Mouse (Mus musculus) midbrain, embryonic 14.5 days (tissue): ENCODE data around the gene Atf7ip. TPM values are rescaled to one million over a fixed set of nuclear protein-coding genes. Genes with fewer than 3 reads are reported as not detected.
"Not testable (repeated sequence)": the region's sequence is repeated elsewhere in the genome, so short reads cannot be mapped to it uniquely, and the experiment has no call there.

Experiments
- ATAC-seq: fragments of 200-750 bp; cut with Nextera tagmentation; 2 replicates; pipeline ENCODE4 v1.8.0; 2017; ENCODE audit warnings: moderate number of reproducible peaks, moderate library complexity; ENCODE audit not compliant: low FRiP score, low TSS enrichment
- DNase-seq: peaks from one replicate; pipeline ENCODE4 v3.0.0-alpha.2; 2015
- H3K27ac ChIP-seq: fragments of 300-500 bp; sonication (generic); replicated peaks from 2 replicates; pipeline ENCODE4 v1.5.1; 2014; ENCODE audit warnings: mild to moderate bottlenecking, low read depth, low read length, moderate library complexity
- H3K27me3 ChIP-seq: fragments of 300-500 bp; sonication (generic); 2 replicates; pipeline ENCODE4 v1.6.1; 2014; ENCODE audit warnings: low read length, control low read depth, mixed read lengths; ENCODE audit not compliant: control insufficient read depth, insufficient read depth
- H3K36me3 ChIP-seq: fragments of 300-500 bp; sonication (generic); 2 replicates; pipeline ENCODE4 v1.6.1; 2014; ENCODE audit warnings: low read length, control low read depth; ENCODE audit not compliant: control insufficient read depth, insufficient read depth
- H3K4me1 ChIP-seq: fragments of 300-500 bp; sonication (generic); 2 replicates; pipeline ENCODE4 v1.6.1; 2014; ENCODE audit warnings: mild to moderate bottlenecking, antibody characterized with exemption, low read length, control low read depth; ENCODE audit not compliant: control insufficient read depth, insufficient read depth
- H3K4me2 ChIP-seq: fragments of 300-500 bp; sonication (generic); 2 replicates; pipeline ENCODE4 v1.6.1; 2014; ENCODE audit warnings: mild to moderate bottlenecking, low read length, moderate library complexity
- H3K4me3 ChIP-seq: fragments of 300-500 bp; sonication (generic); replicated peaks from 2 replicates; pipeline ENCODE4 v1.5.1; 2014; ENCODE audit warnings: low read depth, low read length
- H3K9ac ChIP-seq: fragments of 300-500 bp; sonication (generic); replicated peaks from 2 replicates; pipeline ENCODE4 v1.6.1; 2014; ENCODE audit warnings: mild to moderate bottlenecking, low read length, moderate library complexity
- H3K9me3 ChIP-seq: fragments of 300-500 bp; sonication (generic); 2 replicates; pipeline ENCODE4 v1.6.1; 2016; ENCODE audit warnings: low read length, control low read depth, mixed read lengths; ENCODE audit not compliant: control insufficient read depth
- WGBS: fragments of 180-500 bp; shearing (Covaris S2); extraction: QIAGEN DNeasy Blood & Tissue Kit; methylation state at CpG from one replicate; pipeline ENCODE4 v1.1.7; 2014; 5-methylcytosine and 5-hydroxymethylcytosine counted together
- polyA plus RNA-seq: library from polyadenylated mRNA; unstranded; fragments of >200 nt; fragmentation: Nextera tagmentation; extraction: Ambion mirVana; gene quantifications from 2 replicates; pipeline ENCODE4 v1.2.1, GENCODE M21; 2014

Gene Atf7ip
- 49.8 and 57.9 TPM in 2 replicates for polyA plus RNA-seq

- H3K27ac ChIP-seq, H3K4me2 ChIP-seq, H3K36me3 ChIP-seq, H3K4me1 ChIP-seq, H3K27me3 ChIP-seq, ATAC-seq, H3K9ac ChIP-seq, DNase-seq, H3K4me3 ChIP-seq, H3K9me3 ChIP-seq: not testable (repeated sequence)
- WGBS = 90% methylated on average over 2 of the region's 3 CpGs
Observed at GRCm38 (mm10) chr6:136505867-136506266, at the start of gene Atf7ip. Gene Atf7ip (plus strand): TSS chr6:136506167.

- DNase-seq = no peak
- WGBS = 98% methylated on average over 1 of the region's 1 CpGs
Observed at GRCm38 (mm10) chr6:136456302-136456701, 49.7 kb upstream of the Atf7ip start.

GRCm38 (mm10) chr6:136459156-136459555 lies 46.8 kb upstream of the Atf7ip start:
- H3K4me1 ChIP-seq = no peaks in the 10 kb centered on the region
- H3K27ac ChIP-seq = no peak overlapping the region
- H3K9ac ChIP-seq = no peak overlapping the region
- H3K4me2 ChIP-seq = no peak overlapping the region
- no peaks in the 10 kb centered on the region for H3K36me3 ChIP-seq
- WGBS = 92% methylated on average over 7 of the region's 7 CpGs
- H3K4me3 ChIP-seq = no peak overlapping the region
- no peaks in the 10 kb centered on the region for H3K27me3 ChIP-seq
- ATAC-seq (no peak), DNase-seq (no peak)
- H3K9me3 ChIP-seq = no peaks in the 10 kb centered on the region

More at GRCm38 (mm10) chr6:136456302-136456701, 49.7 kb upstream of the Atf7ip start:
- H3K27ac ChIP-seq = no peak overlapping the region
- H3K27me3 ChIP-seq = no peaks in the 10 kb centered on the region
- H3K9ac ChIP-seq = no peak overlapping the region
- H3K9me3 ChIP-seq = no peaks in the 10 kb centered on the region
- no peak overlapping the region for H3K4me2 ChIP-seq
- no peaks in the 10 kb centered on the region for H3K36me3 ChIP-seq
- ATAC-seq = no peak
- no peak overlapping the region for H3K4me3 ChIP-seq
- H3K4me1 ChIP-seq = no peaks in the 10 kb centered on the region

DNA sequence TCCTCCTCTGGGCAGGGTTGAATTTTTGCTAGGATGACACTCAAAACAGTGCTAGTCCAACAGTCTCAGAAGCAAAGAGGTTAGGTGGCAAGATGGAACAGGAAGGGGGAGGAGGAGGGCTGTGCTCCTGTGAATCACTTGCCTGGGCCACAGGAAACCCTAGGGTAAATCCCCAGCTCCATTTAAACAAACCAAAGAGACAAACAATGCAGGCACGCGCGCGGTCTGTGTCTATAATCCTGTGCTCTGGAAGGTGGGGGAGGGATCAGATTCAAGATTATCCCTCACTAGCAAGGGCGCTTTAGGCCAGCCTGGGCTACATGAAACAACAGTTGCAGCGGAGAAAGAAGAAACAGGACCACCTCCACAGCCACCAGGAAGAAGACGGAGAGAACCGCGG lies 42.5 kb upstream of the Atf7ip start:
- WGBS = 37% methylated on average over 9 of the region's 9 CpGs
- no peak overlapping the region for H3K27ac ChIP-seq
- no peak overlapping the region for H3K9ac ChIP-seq
- H3K27me3 ChIP-seq = no peaks in the 10 kb centered on the region
- no peak overlapping the region for H3K4me3 ChIP-seq
- 0 out of 2 replicates have a peak, but pooled peaks cover 3% of the 10 kb centered on the region for H3K4me1 ChIP-seq
- no peaks in the 10 kb centered on the region for H3K9me3 ChIP-seq
- H3K36me3 ChIP-seq = no peaks in the 10 kb centered on the region
- no peak overlapping the region for H3K4me2 ChIP-seq
- ATAC-seq = no peak
- peak; percentile 30 for DNase-seq

- WGBS = 76% methylated on average over 12 of the region's 12 CpGs
- DNase-seq = no peak
Observed at GRCm38 (mm10) chr6:136464121-136464621, 41.8 kb upstream of the Atf7ip start.

DNA sequence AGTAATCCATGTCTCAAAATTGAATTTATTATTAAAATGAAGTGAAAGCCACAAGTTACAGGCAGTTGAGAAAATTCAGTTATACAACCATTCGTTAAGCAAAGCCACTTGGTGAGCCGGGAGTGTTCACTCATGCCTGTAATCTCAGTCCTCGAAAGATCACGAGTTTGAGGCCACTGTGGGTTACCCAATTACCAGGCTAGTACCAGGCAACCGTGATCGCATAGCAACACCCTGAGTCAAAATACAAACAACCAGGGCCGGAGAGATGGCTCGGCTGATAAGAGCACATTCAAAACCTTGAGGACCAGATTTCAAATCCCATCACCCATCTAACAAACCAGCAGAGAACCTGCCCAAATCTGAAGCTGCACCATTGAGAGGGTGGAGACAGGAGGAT lies 40.9 kb upstream of the Atf7ip start:
- H3K4me2 ChIP-seq = no peak overlapping the region
- 86% methylated on average over 8 of the region's 8 CpGs for WGBS
- DNase-seq = no peak
- no peak overlapping the region for H3K27ac ChIP-seq
- no peak overlapping the region for H3K4me3 ChIP-seq
- H3K9me3 ChIP-seq = no peaks in the 10 kb centered on the region
- no peak for ATAC-seq
- H3K9ac ChIP-seq = no peak overlapping the region
- peaks cover 10% of the 10 kb centered on the region; the same call in 1 of the 2 replicates for H3K4me1 ChIP-seq
- no peaks in the 10 kb centered on the region for H3K27me3 ChIP-seq
- no peaks in the 10 kb centered on the region for H3K36me3 ChIP-seq

More at GRCm38 (mm10) chr6:136464121-136464621, 41.8 kb upstream of the Atf7ip start:
- Histone ChIP-seq H3K9me3 (no peaks in the 10 kb centered on the region), H3K9ac (no peak overlapping the region), H3K4me3 (no peak overlapping the region), H3K4me1 (peaks cover 7% of the 10 kb centered on the region; the same call in 1 of the 2 replicates), H3K4me2 (no peak overlapping the region), H3K27me3 (no peaks in the 10 kb centered on the region), H3K36me3 (no peaks in the 10 kb centered on the region), H3K27ac (no peak overlapping the region)
- no peak for ATAC-seq

- 36% methylated on average over 8 of the region's 8 CpGs for WGBS
- H3K9me3 ChIP-seq = no peaks in the 10 kb centered on the region
- no peak overlapping the region for H3K4me2 ChIP-seq
- H3K9ac ChIP-seq = no peak overlapping the region
- H3K4me3 ChIP-seq = no peak overlapping the region
- H3K4me1 ChIP-seq = peaks cover 10% of the 10 kb centered on the region; the same call in 1 of the 2 replicates
- H3K27me3 ChIP-seq = no peaks in the 10 kb centered on the region
- DNase-seq (peak; percentile 79), ATAC-seq (no peak)
- H3K27ac ChIP-seq = peak overlapping the region; percentile 96; the same call in 1 of the 2 replicates
- no peaks in the 10 kb centered on the region for H3K36me3 ChIP-seq
Observed at GRCm38 (mm10) chr6:136465959-136466381, 40.0 kb upstream of the Atf7ip start.

- ATAC-seq = no peak
- 58% methylated on average over 14 of the region's 14 CpGs for WGBS
- Histone ChIP-seq H3K4me3 (no peak overlapping the region), H3K27me3 (no peaks in the 10 kb centered on the region), H3K4me1 (peaks cover 15% of the 10 kb centered on the region), H3K36me3 (no peaks in the 10 kb centered on the region), H3K9me3 (no peaks in the 10 kb centered on the region), H3K9ac (no peak overlapping the region), H3K27ac (peak overlapping the region; percentile 96), H3K4me2 (no peak overlapping the region)
- DNase-seq = peak; percentile 86
Observed at GRCm38 (mm10) chr6:136466956-136467750, 38.8 kb upstream of the Atf7ip start.

GRCm38 (mm10) chr6:136467837-136468236 lies 38.1 kb upstream of the Atf7ip start:
- no peaks in the 10 kb centered on the region for H3K27me3 ChIP-seq
- ATAC-seq (no peak), DNase-seq (peak; percentile 36)
- H3K9ac ChIP-seq = no peak overlapping the region
- no peak overlapping the region for H3K4me2 ChIP-seq
- H3K9me3 ChIP-seq = no peaks in the 10 kb centered on the region
- H3K4me3 ChIP-seq = no peak overlapping the region
- H3K4me1 ChIP-seq = peaks cover 15% of the 10 kb centered on the region
- no peaks in the 10 kb centered on the region for H3K36me3 ChIP-seq
- 62% methylated on average over 5 of the region's 5 CpGs for WGBS
- peak overlapping the region; percentile 96 for H3K27ac ChIP-seq
